Comparison of ENCODE assay signal across 8 mouse cellular contexts in genomic region chr11:100527458-100528374, GRCm38 (mm10). TPM values are rescaled to one million over a fixed set of nuclear protein-coding genes. Genes with fewer than 3 reads are reported as not detected.
DNase-seq lines count a peak whose midpoint lies in the region; ATAC-seq and TF ChIP-seq lines count a peak whose summit lies in the region.

Acly (minus strand) TSS chr11:100528000.

- under 1% methylated on average over 54 of the region's 54 CpGs for WGBS in heart, embryonic 11.5 days (ENCODE audit: insufficient replicate concordance)
- under 1% methylated on average over 54 of the region's 54 CpGs for WGBS in kidney, embryonic 16.5 days
- under 1% methylated on average over 54 of the region's 54 CpGs for WGBS in liver, adult 2 months

- H3K79me2 ChIP-seq in C2C12 (ENCODE audit: control insufficient read depth, insufficient read depth) (peaks cover 47% of the 10 kb centered on the region), myocyte (ENCODE audit: control insufficient read depth, insufficient read depth) (peaks cover 40% of the 10 kb centered on the region)
- peaks cover 20% of the 10 kb centered on the region; the same call in 1 of the 2 replicates for H3K79me2 ChIP-seq in liver, adult 2 months (ENCODE audit: control insufficient read depth, insufficient read depth, low read length)

- H3K79me3 ChIP-seq in C2C12 (ENCODE audit: low read depth): peaks cover 28% of the 10 kb centered on the region

- H3K4me2 ChIP-seq in heart, embryonic 11.5 days: peak within 1 kb of the TSS; percentile 92
- peak within 1 kb of the TSS; percentile 86 for H3K4me2 ChIP-seq in kidney, embryonic 16.5 days (replicated peaks; ENCODE audit: low read depth, low read length)
- peak within 1 kb of the TSS; percentile 98 for H3K4me2 ChIP-seq in myocyte (ENCODE audit: low read depth)

- H3K36me3 ChIP-seq in C2C12 (ENCODE audit: control insufficient read depth, insufficient read depth) (peaks cover 12% of the 10 kb centered on the region), myocyte (ENCODE audit: control insufficient read depth, insufficient read depth) (peaks cover 16% of the 10 kb centered on the region)
- H3K36me3 ChIP-seq in erythroblast, embryonic 14.5 days (ENCODE audit: control insufficient read depth): peaks cover 24% of the 10 kb centered on the region
- H3K36me3 ChIP-seq in heart, embryonic 11.5 days (ENCODE audit: control insufficient read depth, insufficient read depth, low read length): peaks cover 7% of the 10 kb centered on the region
- H3K36me3 ChIP-seq in kidney, embryonic 16.5 days (ENCODE audit: insufficient read depth, low read length): peaks cover 9% of the 10 kb centered on the region
- H3K36me3 ChIP-seq in liver, adult 2 months (ENCODE audit: control insufficient read depth, insufficient read depth, low read length): peaks cover 7% of the 10 kb centered on the region
- H3K36me3 ChIP-seq in splenic B cell, adult 2 months (ENCODE audit: control insufficient read depth, insufficient read depth, low read length, poor library complexity, severe bottlenecking): no peaks in the 10 kb centered on the region; the same call in 1 of the 2 replicates

- peak within 1 kb of the TSS; percentile 93 for H3K9ac ChIP-seq in heart, embryonic 11.5 days (ENCODE audit: low read depth, low read length)
- peak within 1 kb of the TSS; percentile 87 for H3K9ac ChIP-seq in kidney, embryonic 16.5 days (replicated peaks; ENCODE audit: low read length)
- peak within 1 kb of the TSS; percentile 93 for H3K9ac ChIP-seq in liver, adult 2 months (ENCODE audit: low read depth, low read length)

- peak; percentile 100 for DNase-seq in brain, embryonic 14.5 days (ENCODE audit: low read depth)
- peak; percentile 93 for DNase-seq in liver, adult 2 months (ENCODE audit: extremely low read depth, low read depth, low spot score)
- peak; percentile 99 for DNase-seq in splenic B cell, adult 2 months (ENCODE audit: low read depth, low spot score)

- no peak for TF ChIP-seq CTCF in C2C12 (IDR thresholded peaks at IDR 0.05; ENCODE audit: control insufficient read depth, insufficient read depth, insufficient read length)
- no peak for TF ChIP-seq CTCF in brain, embryonic 14.5 days (IDR thresholded peaks at IDR 0.05; ENCODE audit: borderline replicate concordance, extremely low read depth, insufficient read depth, insufficient read length)
- no peak for TF ChIP-seq CTCF in liver, adult 2 months (IDR thresholded peaks at IDR 0.05; ENCODE audit: low read depth, low read length)

- H3K4me3 ChIP-seq in C2C12 (ENCODE audit: insufficient read depth, poor library complexity, severe bottlenecking): peak within 1 kb of the TSS; percentile 98
- peak within 1 kb of the TSS; percentile 85 for H3K4me3 ChIP-seq in erythroblast, embryonic 14.5 days (replicated peaks)
- H3K4me3 ChIP-seq in heart, embryonic 11.5 days (ENCODE audit: low read depth, low read length): peak within 1 kb of the TSS; percentile 89
- peak within 1 kb of the TSS; percentile 67 for H3K4me3 ChIP-seq in kidney, embryonic 16.5 days (ENCODE audit: low read length)
- H3K4me3 ChIP-seq in liver, adult 2 months (ENCODE audit: insufficient read depth, low read depth, low read length): peak within 1 kb of the TSS; percentile 86
- peak within 1 kb of the TSS; percentile 98 for H3K4me3 ChIP-seq in myocyte

- H3K27me3 ChIP-seq in C2C12 (ENCODE audit: control insufficient read depth, insufficient read depth, insufficient read length): no peaks in the 10 kb centered on the region
- no peaks in the 10 kb centered on the region for H3K27me3 ChIP-seq in erythroblast, embryonic 14.5 days (ENCODE audit: control insufficient read depth)
- no peaks in the 10 kb centered on the region for H3K27me3 ChIP-seq in heart, embryonic 11.5 days (ENCODE audit: control insufficient read depth, insufficient read depth, low read length)
- H3K27me3 ChIP-seq in kidney, embryonic 16.5 days (ENCODE audit: insufficient read depth, low read length): no peaks in the 10 kb centered on the region
- H3K27me3 ChIP-seq in liver, adult 2 months (ENCODE audit: control insufficient read depth, insufficient read depth, low read length): no peaks in the 10 kb centered on the region
- H3K27me3 ChIP-seq in myocyte (ENCODE audit: control insufficient read depth, insufficient read depth, insufficient read length): no peaks in the 10 kb centered on the region
- no peaks in the 10 kb centered on the region for H3K27me3 ChIP-seq in splenic B cell, adult 2 months (ENCODE audit: control insufficient read depth, insufficient read depth, low read length, poor library complexity, severe bottlenecking)

- peaks cover 43% of the 10 kb centered on the region for H3K4me1 ChIP-seq in erythroblast, embryonic 14.5 days (ENCODE audit: control insufficient read depth)
- peaks cover 25% of the 10 kb centered on the region for H3K4me1 ChIP-seq in heart, embryonic 11.5 days (ENCODE audit: control insufficient read depth, insufficient read depth, low read length)
- peaks cover 34% of the 10 kb centered on the region for H3K4me1 ChIP-seq in kidney, embryonic 16.5 days (ENCODE audit: insufficient read depth, low read length)
- peaks cover 30% of the 10 kb centered on the region for H3K4me1 ChIP-seq in liver, adult 2 months (ENCODE audit: control insufficient read depth, insufficient read depth, low read length)

- TF ChIP-seq POLR2A in brain, embryonic 14.5 days (IDR thresholded peaks at IDR 0.05; ENCODE audit: borderline replicate concordance, extremely low read depth, insufficient read depth, insufficient read length, poor library complexity, severe bottlenecking): peak; percentile 89; the same call in 1 of the 2 replicates
- TF ChIP-seq POLR2A in liver, adult 2 months (IDR thresholded peaks at IDR 0.05; ENCODE audit: extremely low read depth, insufficient read depth, low read length): peak; percentile 99
- peak; percentile 97 for TF ChIP-seq POLR2A in myocyte (IDR thresholded peaks at IDR 0.05; ENCODE audit: insufficient read length, low read depth)

- ATAC-seq in heart, embryonic 11.5 days (replicated peaks; ENCODE audit: insufficient number of reproducible peaks, low FRiP score, low TSS enrichment): peak; percentile 99
- peak; percentile 98 for ATAC-seq in kidney, embryonic 16.5 days (ENCODE audit: low FRiP score, low TSS enrichment)

- H3K9me3 ChIP-seq in erythroblast, embryonic 14.5 days (ENCODE audit: control insufficient read depth, low read length): no peaks in the 10 kb centered on the region
- no peaks in the 10 kb centered on the region for H3K9me3 ChIP-seq in heart, embryonic 11.5 days (replicated peaks; ENCODE audit: control insufficient read depth, low read length)
- no peaks in the 10 kb centered on the region for H3K9me3 ChIP-seq in kidney, embryonic 16.5 days (ENCODE audit: low read length)

- peak within 1 kb of the TSS; percentile 78 for H3K27ac ChIP-seq in heart, embryonic 11.5 days (ENCODE audit: low read depth, low read length)
- peak within 1 kb of the TSS; percentile 89 for H3K27ac ChIP-seq in kidney, embryonic 16.5 days (ENCODE audit: low read length)
- H3K27ac ChIP-seq in liver, adult 2 months (replicated peaks; ENCODE audit: insufficient read depth, low read depth, low read length): peak within 1 kb of the TSS; percentile 97

- peak within 1 kb of the TSS; percentile 84 for H3ac ChIP-seq in C2C12 (ENCODE audit: control insufficient read depth, insufficient read length, low read depth)
- H3ac ChIP-seq in myocyte (ENCODE audit: control insufficient read depth, insufficient read length): peak within 1 kb of the TSS; percentile 19

TF ChIP-seq in C2C12, 6 proteins besides CTCF, POLR2A, EP300 and RAD21:
- no peak for TF ChIP-seq MYOD1 (IDR thresholded peaks at IDR 0.05; ENCODE audit: control insufficient read depth, insufficient read length, low read depth)
- TF ChIP-seq MYOG (IDR thresholded peaks at IDR 0.05; ENCODE audit: control insufficient read depth, extremely low read depth, insufficient read length): no peak
TF ChIP-seq in C2C12: peak in this region for 0.

TF ChIP-seq in myocyte, 11 proteins besides CTCF, POLR2A, EP300 and RAD21:
- TF ChIP-seq POLR2AphosphoS2 (IDR thresholded peaks at IDR 0.05; ENCODE audit: insufficient read length, low read depth): peak; percentile 94
- TF ChIP-seq SRF (IDR thresholded peaks at IDR 0.05; ENCODE audit: control insufficient read depth, insufficient read length, low read depth): peak; percentile 14
- TF ChIP-seq MYOG (IDR thresholded peaks at IDR 0.05; ENCODE audit: control insufficient read depth in 1 of 3, insufficient read depth in 1 of 3, insufficient read length in 2 of 3, low read depth in 2 of 3): peak in 1 of 3 experiments; percentile 6
- no peak for TF ChIP-seq CEBPB (IDR thresholded peaks at IDR 0.05; ENCODE audit: insufficient read depth, poor library complexity, severe bottlenecking)

RNA-seq across cellular contexts. Expression of gene Acly, which starts in this region (rescaled TPM):
- polyA plus RNA-seq in C2C12 (2012; fragmentation: generic; extraction: Trizol) (86.6 TPM), myocyte (2012; fragmentation: generic; extraction: Trizol) (95.5 TPM)
- polyA plus RNA-seq in brain, embryonic 14.5 days (2012; rRNA removed): 189 and 209 TPM in 2 replicates
- 0.46 and 1.1 TPM in 2 replicates for polyA plus RNA-seq in erythroblast, embryonic 14.5 days (2012)
- 76.6 and 93.9 TPM in 2 replicates for polyA plus RNA-seq in heart, embryonic 11.5 days (2014; fragmentation: Nextera tagmentation; extraction: Ambion mirVana)
- polyA plus RNA-seq in kidney, embryonic 16.5 days (2015; fragmentation: Nextera tagmentation; extraction: Ambion mirVana): 173 and 179 TPM in 2 replicates
- 205 and 272 TPM in 2 replicates for total RNA-seq in liver, adult 2 months (2014; rRNA removed)
- polyA plus RNA-seq in liver, adult 2 months (2012; rRNA removed): 118 and 124 TPM in 2 replicates

Comparison
In these comparisons a context has a peak if more than half of its experiments do, and no peak if none do; other contexts are left out.
1. Peak in every context shown above with its lines: DNase-seq, ATAC-seq, H3K4me3 ChIP-seq and H3K27ac ChIP-seq.
2. RNA of gene Acly (polyA plus RNA-seq): 189 to 209 TPM in brain, embryonic 14.5 days, 173 to 179 TPM in kidney, embryonic 16.5 days, 118 to 124 TPM in liver, adult 2 months, 95.5 TPM in myocyte (single experiment), 86.6 TPM in C2C12 (single experiment) and 76.6 to 93.9 TPM in heart, embryonic 11.5 days; 0.46 to 1.1 TPM in erythroblast, embryonic 14.5 days; every median in the first group is over 10 times any median in the second.